Mouse (Mus musculus) megakaryocyte progenitor cell, adult 5-6 weeks (primary cell): ENCODE results near the gene Cacng4. TPM values are rescaled to one million over a fixed set of nuclear protein-coding genes. Genes with fewer than 3 reads are reported as not detected.
A peak's percentile ranks its signal among the peaks of the same experiment; 100 is the strongest.

ENCODE experiments used
- ATAC-seq: replicated peaks from 2 replicates; pipeline ENCODE4 v1.8.0; 2016; ENCODE audit warnings: mild to moderate bottlenecking, moderate TSS enrichment, inconsistent platforms; ENCODE audit not compliant: poor library complexity
- total RNA-seq, 2 experiments: library from RNA; stranded (forward) in 1 of 2; stranded (reverse) in 1 of 2; fragments of 157-497, 149-512 nt in 1 of 2; fragments of 200-1000 nt in 1 of 2; gene quantifications; 2 replicates each; pipeline versions ENCODE4 v1.2.3 to v1.2.4; 2015 to 2017

Gene Cacng4
- total RNA-seq, 2 experiments from 2014 or later = not detected

GRCm38 (mm10) chr11:107721057-107721456 lies 73.3 kb downstream of the Cacng4 start:
- no peak for ATAC-seq

GRCm38 (mm10) chr11:107720264-107721021 lies 73.9 kb downstream of the Cacng4 start:
- ATAC-seq = peak; percentile 93

DNA sequence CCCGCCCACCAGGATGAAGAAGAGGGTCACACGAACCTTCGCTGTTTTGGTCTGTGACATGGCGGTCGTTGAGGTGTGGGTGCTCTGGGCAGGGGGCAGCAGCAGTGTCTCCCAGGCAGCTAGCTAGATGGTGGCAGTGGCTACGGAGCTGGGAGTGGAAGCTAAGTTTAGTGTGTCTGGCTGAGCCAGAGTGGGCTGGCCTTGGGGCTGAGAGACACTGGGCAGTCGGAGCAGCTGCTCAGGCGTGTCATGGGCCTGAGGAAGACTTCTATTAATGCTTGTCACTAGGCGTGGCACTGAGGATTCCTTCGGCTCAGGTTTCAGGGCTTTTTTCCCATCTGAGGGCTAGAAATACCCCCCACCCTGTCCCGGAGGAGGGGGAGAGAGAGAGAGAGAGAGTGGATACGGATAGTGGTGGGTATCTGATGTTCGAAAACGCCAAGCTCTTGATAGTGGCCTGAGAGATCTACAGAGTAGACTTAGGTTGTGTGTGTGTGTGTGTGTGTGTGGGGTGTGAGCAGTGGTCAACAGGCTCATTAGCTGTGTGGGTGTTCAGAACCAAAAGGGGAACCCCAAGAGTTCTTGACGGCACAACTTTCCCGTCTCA lies 77.9 kb downstream of the Cacng4 start, which contains the start of gene Cacng1:
Gene Cacng1, minus strand, starts transcription at position 191 of the 607 bp plus-strand sequence.
- ATAC-seq = no peak

- ATAC-seq = no peak
These were observed 80.0 kb downstream of the Cacng4 start for GRCm38 (mm10) chr11:107714368-107714767.

DNA sequence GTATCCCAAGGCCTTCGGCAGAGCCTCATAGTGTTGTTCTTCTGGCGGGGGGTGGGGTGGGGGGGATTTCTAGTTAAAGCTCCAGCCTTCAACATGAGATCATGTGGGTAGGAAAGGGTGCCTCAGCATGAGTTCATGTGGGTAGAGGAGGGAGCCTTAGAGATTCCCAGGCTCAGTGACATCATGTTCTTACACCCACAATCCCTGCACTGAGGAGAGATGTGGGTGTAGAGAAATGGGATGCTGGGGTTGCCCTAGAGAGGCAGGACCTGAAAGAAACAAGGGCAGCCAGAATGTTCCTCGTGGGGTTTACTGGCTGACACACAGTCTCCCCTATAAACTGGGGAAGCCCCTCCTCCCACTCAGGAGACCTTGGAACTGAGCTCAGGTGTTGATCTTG lies 84.0 kb downstream of the Cacng4 start:
- ATAC-seq = no peak

- ATAC-seq = no peak
These were observed 86.3 kb downstream of the Cacng4 start for GRCm38 (mm10) chr11:107707897-107708610.

- ATAC-seq = no peak
These were observed 88.8 kb downstream of the Cacng4 start for GRCm38 (mm10) chr11:107705476-107706074.

GRCm38 (mm10) chr11:107705060-107705459 lies 89.3 kb downstream of the Cacng4 start:
- ATAC-seq = no peak

DNA sequence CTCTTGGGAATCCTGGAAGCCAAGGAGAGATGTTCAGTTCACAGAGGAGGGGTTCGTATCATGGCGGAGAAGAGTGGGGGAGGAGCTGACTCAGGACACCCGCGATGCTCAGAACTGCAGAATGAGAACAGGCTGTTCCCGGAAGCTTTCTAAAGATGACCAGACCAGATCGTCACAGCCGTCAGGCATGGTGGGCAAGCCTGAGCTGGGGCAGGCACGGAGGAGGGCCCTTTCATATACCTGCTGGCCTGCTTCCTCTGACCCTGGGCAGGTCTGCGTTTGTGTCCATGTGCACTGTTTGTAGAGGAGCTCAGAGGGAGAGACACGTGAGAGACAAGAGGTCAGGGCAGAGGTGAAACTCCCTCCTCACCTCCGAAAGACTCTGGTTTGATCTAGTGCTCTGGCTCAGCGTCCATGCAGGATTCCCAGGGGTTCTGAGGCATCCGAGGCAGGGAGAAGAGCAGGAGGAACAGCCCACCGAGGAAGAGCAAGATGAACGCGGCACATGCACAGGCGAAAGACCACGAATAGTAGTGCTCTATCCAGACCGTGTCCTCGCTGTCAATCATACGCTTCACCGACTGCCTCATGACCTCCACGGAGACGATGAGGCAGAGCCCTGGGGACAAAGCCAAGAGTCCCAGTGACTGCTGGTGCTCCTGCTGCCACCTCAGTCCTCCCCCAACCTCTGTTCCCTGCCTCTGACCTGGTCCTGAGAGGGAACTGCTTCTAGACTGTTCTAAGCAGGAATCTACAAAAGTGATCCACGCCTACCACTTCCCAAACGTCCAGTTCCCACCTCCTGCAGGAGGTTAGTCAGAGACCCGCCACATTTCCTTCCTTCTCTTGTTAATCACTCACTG lies 90.9 kb downstream of the Cacng4 start:
- ATAC-seq = no peak

GRCm38 (mm10) chr11:107699967-107700366 lies 94.4 kb downstream of the Cacng4 start:
- ATAC-seq = peak; percentile 50

GRCm38 (mm10) chr11:107693338-107693737 lies 101.0 kb downstream of the Cacng4 start:
- ATAC-seq = peak; percentile 97

- ATAC-seq = no peak
These were observed 102.8 kb downstream of the Cacng4 start for GRCm38 (mm10) chr11:107691569-107691968.

GRCm38 (mm10) chr11:107688480-107688879 lies 105.9 kb downstream of the Cacng4 start:
- ATAC-seq = no peak

- ATAC-seq = no peak
These were observed 108.1 kb downstream of the Cacng4 start for GRCm38 (mm10) chr11:107686290-107686689.

DNA sequence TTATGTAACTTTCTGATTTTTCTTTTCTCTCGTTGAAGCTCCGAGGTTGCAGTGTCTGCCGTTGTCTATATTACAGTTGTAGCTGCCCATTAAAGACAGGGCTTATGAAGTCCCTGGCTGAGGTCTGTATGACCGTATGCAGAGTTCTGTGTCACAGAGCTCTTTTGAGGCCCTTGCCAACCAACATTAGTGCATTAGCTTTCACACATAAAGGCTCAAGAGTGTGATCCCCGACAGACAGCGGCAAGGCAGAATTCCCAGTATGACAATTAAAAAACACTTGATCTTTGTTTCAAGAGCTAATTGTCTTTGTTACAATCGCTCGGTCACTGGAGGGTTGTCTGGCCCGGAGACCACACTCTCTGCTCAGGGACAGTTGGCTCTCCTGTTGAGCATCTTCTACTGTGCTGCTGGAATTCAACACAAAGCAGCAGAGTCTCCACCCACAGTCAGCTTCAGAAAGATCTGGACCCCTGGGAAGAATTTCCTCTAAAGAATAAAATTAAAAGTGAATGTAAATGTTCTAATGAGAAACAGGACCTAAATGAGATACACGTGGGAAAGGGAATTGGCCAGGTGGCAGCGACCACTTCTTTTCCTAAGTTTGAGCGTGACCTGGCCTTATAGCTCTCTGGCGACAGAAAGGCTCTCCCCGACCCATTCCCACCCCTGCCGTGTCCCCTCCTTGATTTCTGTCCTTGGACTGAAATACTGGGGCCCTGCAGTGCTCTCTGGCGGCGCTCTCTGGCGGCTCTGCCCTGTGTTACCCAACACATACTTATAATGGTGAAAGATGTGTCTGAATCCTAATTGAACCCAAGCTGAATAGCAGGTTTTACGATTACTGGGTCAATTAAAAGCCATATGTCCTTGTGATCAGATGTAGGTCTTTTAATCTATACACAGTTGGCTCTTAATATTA lies 110.6 kb downstream of the Cacng4 start:
- ATAC-seq = no peak

DNA sequence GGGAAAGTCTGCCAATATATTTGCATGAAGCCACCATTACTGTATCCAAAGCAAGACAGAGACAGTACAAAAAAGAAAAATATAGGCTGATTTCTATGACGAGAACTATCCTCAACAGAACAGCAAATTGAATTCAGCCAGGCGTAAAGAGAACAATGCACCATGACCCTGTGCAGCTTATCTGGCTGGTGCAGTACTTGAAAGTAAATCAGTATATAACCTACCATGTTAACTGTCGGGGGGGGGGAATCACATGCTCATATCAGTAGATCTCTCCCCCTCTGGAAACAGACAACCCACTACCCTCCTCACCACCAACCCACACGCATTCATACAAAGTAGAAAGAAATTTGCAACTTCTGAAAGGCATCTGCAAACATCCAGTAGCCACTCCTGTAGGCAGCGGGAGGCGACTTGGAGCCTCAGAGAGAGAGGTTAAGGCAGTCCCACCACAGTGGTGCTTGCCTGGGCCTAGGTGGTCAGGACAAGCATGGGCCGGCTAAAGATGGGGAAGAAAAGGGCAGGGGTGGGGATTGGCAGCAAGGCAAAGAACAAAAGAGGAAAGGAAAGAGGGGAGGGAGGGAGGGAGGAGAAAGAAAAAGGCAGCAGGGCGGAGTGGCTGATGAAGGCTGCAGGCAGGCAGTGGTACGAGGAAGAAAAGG lies 111.5 kb downstream of the Cacng4 start:
- no peak for ATAC-seq
